Mouse (Mus musculus) MEL (cell line): ENCODE results near the gene Zfp408.

Experiments
- CTCF ChIP-seq, 3 experiments: IDR thresholded peaks in 2 of 3; conservative IDR thresholded peaks in 1 of 3; 2 replicates each; pipeline ENCODE4 v1.5.1; 2011 to 2012; ENCODE audit warnings: low read length in 3 of 3, low read depth in 2 of 3, mild to moderate bottlenecking in 2 of 3, improper control_type of control experiment in 1 of 3, inconsistent platforms in 1 of 3, mixed read lengths in 1 of 3, moderate library complexity in 1 of 3; ENCODE audit not compliant: control insufficient read depth in 1 of 3, insufficient read depth in 1 of 3, poor library complexity in 1 of 3, severe bottlenecking in 1 of 3
- ETS1 ChIP-seq: IDR thresholded peaks from 2 replicates; pipeline ENCODE4 v1.6.1; 2012; ENCODE audit warnings: low read depth, mild to moderate bottlenecking, inconsistent platforms, low read length, improper control_type of control experiment, moderate library complexity
- GABPA ChIP-seq: IDR thresholded peaks from 2 replicates; pipeline ENCODE4 v1.6.1; 2012; ENCODE audit warnings: low read depth, mild to moderate bottlenecking, inconsistent platforms, low read length, improper control_type of control experiment, moderate library complexity
- MAZ ChIP-seq: IDR thresholded peaks from 2 replicates; pipeline ENCODE4 v1.6.1; 2012; ENCODE audit warnings: low read depth, mild to moderate bottlenecking, inconsistent platforms, low read length, improper control_type of control experiment
- MEF2A ChIP-seq: IDR thresholded peaks from 2 replicates; pipeline ENCODE4 v1.6.1; 2014; ENCODE audit warnings: low read depth, mild to moderate bottlenecking, inconsistent platforms, low read length, improper control_type of control experiment; ENCODE audit not compliant: poor library complexity, insufficient replicate concordance, severe bottlenecking; ENCODE audit errors: extremely low read depth
- MYC ChIP-seq: IDR thresholded peaks from 2 replicates; pipeline ENCODE4 v1.6.1; 2011; ENCODE audit warnings: low read depth, mild to moderate bottlenecking, low read length, improper control_type of control experiment, moderate library complexity
- RCOR1 ChIP-seq: IDR thresholded peaks from 2 replicates; pipeline ENCODE4 v1.6.1; 2012; ENCODE audit warnings: low read depth, mild to moderate bottlenecking, inconsistent platforms, low read length, improper control_type of control experiment
- UBTF ChIP-seq: IDR thresholded peaks from 2 replicates; pipeline ENCODE4 v1.6.1; 2012; ENCODE audit warnings: low read depth, mild to moderate bottlenecking, inconsistent platforms, low read length, improper control_type of control experiment, moderate library complexity, borderline replicate concordance; ENCODE audit not compliant: insufficient read depth
- USF2 ChIP-seq, 2 experiments: IDR thresholded peaks; 2 replicates each; pipeline ENCODE4 v1.6.1; 2011 to 2012; ENCODE audit warnings: improper control_type of control experiment in 2 of 2, low read length in 2 of 2, borderline replicate concordance in 1 of 2, inconsistent platforms in 1 of 2, low read depth in 1 of 2, mild to moderate bottlenecking in 1 of 2; ENCODE audit not compliant: insufficient read depth in 1 of 2
- ZKSCAN1 ChIP-seq: IDR thresholded peaks from 2 replicates; pipeline ENCODE4 v1.6.1; 2012; ENCODE audit warnings: low read depth, mild to moderate bottlenecking, inconsistent platforms, low read length, improper control_type of control experiment, moderate library complexity

DNA sequence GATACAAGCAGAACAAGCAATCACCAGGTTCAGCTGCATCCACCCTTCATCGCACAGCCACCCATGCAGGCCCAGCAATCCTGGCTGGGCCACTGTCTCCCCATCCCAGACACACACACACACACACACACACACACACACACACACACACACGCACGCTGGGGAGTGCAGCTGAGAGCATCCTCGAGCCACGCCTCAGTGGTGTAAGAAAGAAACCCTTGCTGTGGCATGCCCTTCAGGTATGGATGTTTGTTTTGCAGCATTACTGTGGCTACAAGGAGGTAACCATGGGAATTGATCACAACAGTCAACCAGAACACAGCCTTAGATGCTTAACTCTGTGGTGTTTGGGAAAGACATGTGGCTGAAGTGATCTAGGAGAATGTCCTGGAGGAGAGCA lies 17.3 kb downstream of the Zfp408 start:
- TF ChIP-seq ZKSCAN1 = no peak
- TF ChIP-seq RCOR1 = no peak
- no peak for TF ChIP-seq GABPA
- no peak for TF ChIP-seq CTCF (IDR thresholded peaks at IDR 0.05 in 2 of 3, conservative IDR thresholded peaks at IDR 0.05 in 1 of 3; ENCODE audit: control insufficient read depth in 1 of 3, insufficient read depth in 1 of 3, low read depth in 2 of 3, low read length in 3 of 3, poor library complexity in 1 of 3, severe bottlenecking in 1 of 3)
- no peak for TF ChIP-seq MAZ
- TF ChIP-seq ETS1 = no peak
- no peak for TF ChIP-seq MYC
- TF ChIP-seq USF2 (IDR thresholded peaks at IDR 0.05; ENCODE audit: borderline replicate concordance in 1 of 2, insufficient read depth in 1 of 2, low read depth in 1 of 2, low read length in 2 of 2) = no peak
- no peak for TF ChIP-seq MEF2A
- TF ChIP-seq UBTF = no peak
